Mouse (Mus musculus) left cerebral cortex, adult 6 months (tissue): ENCODE results near the gene Inpp5f. TPM values are rescaled to one million over a fixed set of nuclear protein-coding genes. Genes with fewer than 3 reads are reported as not detected.

Source experiments
- long read RNA-seq, 2 experiments: library from polyadenylated mRNA; unstranded; transcript quantifications; one replicate each; pipeline ENCODE4 v2.0.0; 2019 to 2020
- polyA plus RNA-seq: library from polyadenylated mRNA; unstranded; fragments of <200 nt; fragmentation: Nextera tagmentation; gene quantifications from 2 replicates; pipeline ENCODE4 v1.2.3, GENCODE M21; 2021

Inpp5f gene
- polyA plus RNA-seq, result 62.4 and 82.9 TPM in 2 replicates
- long read RNA-seq, experiment 1, full-length matches to known transcripts, result 113 of 184 reads
- long read RNA-seq, experiment 1, partial matches to known transcripts, result 52 of 184 reads
- long read RNA-seq, experiment 1, other reads (novel, unspliced or antisense), result 19 of 184 reads
- long read RNA-seq, experiment 2, full-length matches to known transcripts, result 62 of 161 reads
- long read RNA-seq, experiment 2, partial matches to known transcripts, result 62 of 161 reads
- long read RNA-seq, experiment 2, other reads (novel, unspliced or antisense), result 37 of 161 reads

GRCm38 (mm10) chr7:128610897-128611798, at the start of gene Inpp5f:
Gene Inpp5f (plus strand): TSS chr7:128611328.

DNA sequence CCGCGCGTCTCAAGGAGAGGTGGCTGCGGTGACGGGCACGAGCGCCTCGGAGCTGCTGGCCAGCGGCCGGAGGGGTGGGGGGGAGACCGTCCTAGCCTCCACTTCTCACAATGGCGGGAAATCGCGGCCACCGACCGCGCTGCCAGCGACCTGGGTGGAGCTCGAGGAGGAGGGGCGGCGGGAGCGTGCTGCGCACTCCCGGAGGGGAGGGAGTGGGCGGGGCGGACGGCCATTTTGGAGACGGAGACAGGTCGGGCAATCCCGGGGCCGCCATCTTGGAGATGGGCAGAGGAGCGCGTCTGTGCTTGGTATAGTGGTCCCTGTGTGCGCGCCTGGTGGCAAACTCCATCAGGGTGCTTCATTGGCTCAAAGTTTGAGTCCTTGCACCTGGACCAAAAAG, 129.2 kb downstream of the Inpp5f start, which contains the start of gene Mcmbp:
Gene Mcmbp, minus strand, starts transcription at position 162 of the 400 bp plus-strand sequence.

DNA sequence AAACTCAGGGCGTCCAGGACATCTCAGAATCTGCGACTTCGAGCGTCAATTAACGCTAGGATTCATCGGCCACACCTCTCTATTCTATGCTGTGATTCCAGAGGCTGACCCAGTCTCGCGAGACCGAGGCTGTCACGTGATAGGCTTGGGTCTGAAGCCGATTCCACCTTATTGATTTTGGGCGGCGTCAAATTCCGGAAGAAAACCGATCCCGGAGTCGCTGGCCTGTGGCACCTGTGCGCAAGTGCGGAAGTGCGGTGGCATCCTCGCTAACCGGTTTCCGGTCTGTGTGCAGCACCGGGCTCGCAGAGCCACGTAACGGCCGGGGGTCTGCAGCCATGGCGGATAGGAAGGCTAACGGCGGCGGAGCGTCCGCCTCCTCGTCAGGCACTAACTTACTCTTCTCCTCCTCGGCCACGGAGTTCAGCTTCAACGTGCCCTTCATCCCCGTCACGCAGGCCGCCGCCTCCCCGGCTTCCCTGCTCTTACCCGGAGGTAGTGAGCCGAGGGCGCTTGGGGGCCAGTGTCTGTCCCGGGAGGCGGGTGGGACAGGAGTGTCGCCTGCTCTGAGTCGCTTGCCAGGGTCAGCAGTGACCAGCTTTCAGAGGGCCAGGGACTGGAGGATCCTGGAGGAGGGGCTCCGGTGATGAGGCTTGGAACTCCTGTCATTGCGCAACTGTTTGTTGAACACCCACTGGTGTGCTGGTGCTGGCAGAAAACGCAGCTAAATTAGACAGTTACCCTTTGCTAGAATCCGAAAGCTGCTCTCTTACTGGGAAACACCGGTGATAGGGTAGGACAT, 133.8 kb downstream of the Inpp5f start, which contains the start of gene Sec23ip:
Gene Sec23ip, plus strand, starts transcription at position 260 of the 802 bp plus-strand sequence.

Other genes with a start within 250 kb of the Inpp5f start
- gene Rgs10, start 192.6 kb upstream of the Inpp5f start, polyA plus RNA-seq, result 136 and 139 TPM in 2 replicates
- 8.2 and 11.7 TPM in 2 replicates for gene Tial1, start 149.6 kb upstream of the Inpp5f start, polyA plus RNA-seq
- 2.8 and 5.3 TPM in 2 replicates for gene Bag3, start 87.7 kb upstream of the Inpp5f start, polyA plus RNA-seq
- 17.1 and 20.3 TPM in 2 replicates for gene Mcmbp, start 129.2 kb downstream of the Inpp5f start, polyA plus RNA-seq
- 9.5 and 18.8 TPM in 2 replicates for gene Sec23ip, start 133.6 kb downstream of the Inpp5f start, polyA plus RNA-seq